Mouse (Mus musculus) natural killer cell, adult 2 months (primary cell): Measurements from ENCODE around the gene Fam168b.

Experiments used
- DNase-seq, 2 experiments: peaks; one replicate each; pipeline ENCODE4 v3.0.0; 2022; ENCODE audit warnings: low spot score in 2 of 2

Fam168b gene

GRCm38 (mm10) chr1:34850343-34851136 is 7.7 kb upstream of the Fam168b start:
- no peak for DNase-seq

GRCm38 (mm10) chr1:34849745-34850342 is 7.0 kb upstream of the Fam168b start, which contains the start of gene Plekhb2:
Gene Plekhb2, plus strand, starts transcription at chr1:34849976.
- peak; percentile 80 to 85 for DNase-seq

- no peak for DNase-seq
Measured at GRCm38 (mm10) chr1:34847070-34847469, 4.2 kb upstream of the Fam168b start.

- no peak for DNase-seq
Measured at GRCm38 (mm10) chr1:34842389-34842861, 440 bp downstream of the Fam168b start.

GRCm38 (mm10) chr1:34841709-34842388 is 1.0 kb downstream of the Fam168b start:
- DNase-seq = no peak

GRCm38 (mm10) chr1:34839241-34839640 is 3.6 kb downstream of the Fam168b start:
- peak in 1 of 2 experiments; percentile 28 for DNase-seq

GRCm38 (mm10) chr1:34837951-34838689 is 4.7 kb downstream of the Fam168b start:
- DNase-seq = peak in 1 of 2 experiments; percentile 29

GRCm38 (mm10) chr1:34834904-34835303 is 8.0 kb downstream of the Fam168b start:
- DNase-seq = no peak

- DNase-seq = no peak
Measured at GRCm38 (mm10) chr1:34831381-34831780, 11.5 kb downstream of the Fam168b start.

GRCm38 (mm10) chr1:34830934-34831333 is 11.9 kb downstream of the Fam168b start:
- no peak for DNase-seq

GRCm38 (mm10) chr1:34828528-34829294 is 14.2 kb downstream of the Fam168b start:
- no peak for DNase-seq

GRCm38 (mm10) chr1:34827900-34828299 is 15.0 kb downstream of the Fam168b start:
- DNase-seq = no peak

- DNase-seq = no peak
Measured at GRCm38 (mm10) chr1:34825909-34826308, 17.0 kb downstream of the Fam168b start.

- DNase-seq = no peak
Measured at GRCm38 (mm10) chr1:34824208-34824607, 18.7 kb downstream of the Fam168b start.

GRCm38 (mm10) chr1:34823353-34823752 is 19.5 kb downstream of the Fam168b start:
- no peak for DNase-seq

GRCm38 (mm10) chr1:34822746-34823145 is 20.1 kb downstream of the Fam168b start:
- DNase-seq = no peak

- no peak for DNase-seq
Measured at GRCm38 (mm10) chr1:34822003-34822402, 20.9 kb downstream of the Fam168b start.

- no peak for DNase-seq
Measured at GRCm38 (mm10) chr1:34821411-34821810, 21.5 kb downstream of the Fam168b start.

- no peak for DNase-seq
Measured at GRCm38 (mm10) chr1:34819225-34819910, 23.5 kb downstream of the Fam168b start.

GRCm38 (mm10) chr1:34815843-34816242 is 27.0 kb downstream of the Fam168b start:
- DNase-seq = no peak
